Mouse (Mus musculus) hindbrain, embryonic 11.5 days (tissue): ENCODE measurements at regions not wholly inside any gene's neighbourhood (a gene's known extent, or its start where the extent isn't known, plus 50 kb on each side); places are given as distances from the start of the nearest gene placed in this dataset.
A peak's percentile ranks its signal among the peaks of the same experiment; 100 is the strongest.

Experiments used
- ATAC-seq: fragments of 200-750 bp; cut with Nextera tagmentation; 2 replicates; pipeline ENCODE4 v1.8.0; 2017; ENCODE audit warnings: mild to moderate bottlenecking, moderate TSS enrichment, moderate library complexity; ENCODE audit not compliant: low FRiP score
- DNase-seq: peaks from one replicate; pipeline ENCODE4 v3.0.0-alpha.2; 2015; ENCODE audit warnings: low spot score
- H3K27ac ChIP-seq: fragments of 300-500 bp; sonication (generic); 2 replicates; pipeline ENCODE4 v1.5.1; 2014; ENCODE audit warnings: mild to moderate bottlenecking, low read depth, low read length
- H3K27me3 ChIP-seq: fragments of 300-500 bp; sonication (generic); 2 replicates; pipeline ENCODE4 v1.6.1; 2014; ENCODE audit warnings: mild to moderate bottlenecking, low read length, moderate library complexity, mixed read lengths; ENCODE audit not compliant: control insufficient read depth, insufficient read depth
- H3K36me3 ChIP-seq: fragments of 300-500 bp; sonication (generic); 2 replicates; pipeline ENCODE4 v1.6.1; 2014; ENCODE audit warnings: mild to moderate bottlenecking, low read length, moderate library complexity, mixed read lengths; ENCODE audit not compliant: control insufficient read depth, insufficient read depth
- H3K4me1 ChIP-seq: fragments of 300-500 bp; sonication (generic); replicated peaks from 2 replicates; pipeline ENCODE4 v1.6.1; 2014; ENCODE audit warnings: low read length, mixed read lengths; ENCODE audit not compliant: control insufficient read depth, insufficient read depth
- H3K4me2 ChIP-seq: fragments of 300-500 bp; sonication (generic); replicated peaks from 2 replicates; pipeline ENCODE4 v1.6.1; 2014; ENCODE audit warnings: mild to moderate bottlenecking, low read depth, low read length
- H3K4me3 ChIP-seq: fragments of 300-500 bp; sonication (generic); 2 replicates; pipeline ENCODE4 v1.5.1; 2014; ENCODE audit warnings: low read depth, low read length
- H3K9ac ChIP-seq: fragments of 300-500 bp; sonication (generic); 2 replicates; pipeline ENCODE4 v1.6.1; 2014; ENCODE audit warnings: low read depth, low read length
- H3K9me3 ChIP-seq: fragments of 300-500 bp; sonication (generic); 2 replicates; pipeline ENCODE4 v1.6.1; 2016; ENCODE audit warnings: low read length; ENCODE audit not compliant: control insufficient read depth
- WGBS: fragments of 180-500 bp; shearing (Covaris S2); extraction: QIAGEN DNeasy Blood & Tissue Kit; methylation state at CpG from one replicate; pipeline ENCODE4 v1.1.7; 2014; 5-methylcytosine and 5-hydroxymethylcytosine counted together

DNA sequence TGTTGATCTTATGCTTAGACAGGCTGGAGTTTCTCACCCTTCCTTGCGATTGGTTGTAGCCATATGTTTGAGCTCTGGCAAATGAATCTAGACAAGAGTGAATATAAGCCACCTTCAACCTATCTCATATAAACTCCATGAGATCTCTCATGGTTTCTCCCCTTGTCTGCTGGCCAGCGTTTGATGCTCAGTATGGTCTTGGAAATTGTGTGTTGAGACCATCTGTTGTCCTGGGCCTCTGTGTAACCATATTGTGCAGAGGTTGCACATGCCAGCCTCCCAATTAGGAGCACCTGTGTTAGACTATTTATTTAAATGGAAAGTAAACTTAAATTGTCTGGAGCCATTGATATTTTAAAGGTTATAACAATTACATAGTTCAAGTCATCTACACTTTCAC is 301.5 kb upstream of the 5930422O12Rik start:
- ATAC-seq: no peak
- H3K4me3 ChIP-seq: no peak overlapping the region
- no peak overlapping the region for H3K4me2 ChIP-seq
- H3K4me1 ChIP-seq: no peaks in the 10 kb centered on the region
- no peak for DNase-seq
- no peak overlapping the region for H3K27ac ChIP-seq
- no peaks in the 10 kb centered on the region for H3K9me3 ChIP-seq
- WGBS: 90% methylated on average over 2 of the region's 2 CpGs
- H3K36me3 ChIP-seq: no peaks in the 10 kb centered on the region
- no peak overlapping the region for H3K9ac ChIP-seq
- no peaks in the 10 kb centered on the region for H3K27me3 ChIP-seq

DNA sequence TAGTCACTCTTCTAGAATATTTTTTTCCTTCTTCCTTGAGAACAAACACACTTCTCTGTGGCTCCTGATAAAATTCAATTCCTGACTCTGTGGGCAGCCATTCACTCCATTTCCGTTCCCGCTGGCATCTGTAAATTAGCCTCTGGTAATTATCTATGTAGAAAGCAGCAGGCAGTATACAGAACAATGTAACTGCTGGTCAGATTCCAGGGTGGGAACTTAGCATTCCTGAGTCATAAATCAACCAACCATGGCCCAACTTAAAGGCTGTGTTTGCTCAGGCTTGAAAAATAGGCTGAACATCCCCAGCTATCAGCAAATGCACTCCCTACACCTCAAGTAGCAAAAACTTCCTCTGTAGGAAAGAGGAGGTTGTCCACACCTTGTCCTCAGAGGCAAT is 289.6 kb upstream of the 5930422O12Rik start:
- H3K36me3 ChIP-seq: no peaks in the 10 kb centered on the region
- no peak overlapping the region for H3K4me2 ChIP-seq
- no peaks in the 10 kb centered on the region for H3K27me3 ChIP-seq
- no peaks in the 10 kb centered on the region for H3K4me1 ChIP-seq
- ATAC-seq (no peak), DNase-seq (peak; percentile 2)
- no peak overlapping the region for H3K27ac ChIP-seq
- no peaks in the 10 kb centered on the region for H3K9me3 ChIP-seq
- WGBS: 23% methylated on average over 2 of the region's 2 CpGs
- H3K9ac ChIP-seq: no peak overlapping the region
- no peak overlapping the region for H3K4me3 ChIP-seq

DNA sequence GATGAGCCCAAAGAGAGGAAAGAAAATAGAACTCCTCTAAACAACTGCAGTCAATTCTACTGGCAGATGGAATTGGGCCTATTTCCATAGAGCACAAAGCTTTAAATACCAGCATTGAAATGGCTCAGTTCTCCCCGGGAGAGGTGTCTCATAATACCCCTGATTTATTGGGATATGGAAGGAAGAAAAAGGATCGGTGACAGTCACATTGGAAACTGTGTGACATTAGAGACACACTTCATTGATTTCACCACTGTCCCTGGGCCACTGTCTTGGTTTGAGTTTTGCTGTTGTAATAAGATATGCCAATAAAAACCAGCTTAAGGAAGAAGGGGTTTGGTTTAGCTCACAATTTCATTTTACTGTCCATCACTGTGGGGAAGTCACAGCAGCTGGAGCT is 288.7 kb upstream of the 5930422O12Rik start:
- Histone ChIP-seq H3K9me3 (no peaks in the 10 kb centered on the region), H3K4me1 (no peaks in the 10 kb centered on the region), H3K27ac (no peak overlapping the region), H3K27me3 (no peaks in the 10 kb centered on the region), H3K4me3 (no peak overlapping the region), H3K4me2 (no peak overlapping the region), H3K36me3 (no peaks in the 10 kb centered on the region), H3K9ac (no peak overlapping the region)
- DNase-seq: no peak
- ATAC-seq: no peak
- 38% methylated on average over 2 of the region's 2 CpGs for WGBS

DNA sequence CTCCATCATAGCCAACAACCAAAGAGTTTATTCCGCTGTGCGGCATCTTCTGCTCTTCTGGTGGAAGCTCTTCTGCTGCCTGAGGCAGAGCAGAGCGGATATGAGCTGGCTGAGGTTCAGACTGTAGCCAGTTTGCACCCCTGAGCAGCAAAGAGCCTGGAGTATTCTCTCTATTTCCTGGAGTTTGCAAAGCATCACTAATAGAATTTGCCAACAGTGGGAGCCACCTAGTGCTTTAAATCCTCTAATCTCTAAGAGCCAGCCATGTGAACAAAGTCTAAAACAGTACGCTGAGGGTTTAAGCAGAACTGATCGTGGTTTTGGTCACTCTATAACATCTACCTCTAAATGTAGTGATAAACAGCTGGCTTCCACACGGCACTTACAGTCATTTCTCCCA is 250.9 kb upstream of the 5930422O12Rik start:
- H3K27ac ChIP-seq: no peak overlapping the region
- no peak for ATAC-seq
- H3K36me3 ChIP-seq: no peaks in the 10 kb centered on the region
- no peak for DNase-seq
- 95% methylated on average over 6 of the region's 6 CpGs for WGBS
- H3K4me1 ChIP-seq: no peaks in the 10 kb centered on the region
- no peak overlapping the region for H3K4me2 ChIP-seq
- no peak overlapping the region for H3K9ac ChIP-seq
- no peak overlapping the region for H3K4me3 ChIP-seq
- no peaks in the 10 kb centered on the region for H3K9me3 ChIP-seq
- H3K27me3 ChIP-seq: no peaks in the 10 kb centered on the region

DNA sequence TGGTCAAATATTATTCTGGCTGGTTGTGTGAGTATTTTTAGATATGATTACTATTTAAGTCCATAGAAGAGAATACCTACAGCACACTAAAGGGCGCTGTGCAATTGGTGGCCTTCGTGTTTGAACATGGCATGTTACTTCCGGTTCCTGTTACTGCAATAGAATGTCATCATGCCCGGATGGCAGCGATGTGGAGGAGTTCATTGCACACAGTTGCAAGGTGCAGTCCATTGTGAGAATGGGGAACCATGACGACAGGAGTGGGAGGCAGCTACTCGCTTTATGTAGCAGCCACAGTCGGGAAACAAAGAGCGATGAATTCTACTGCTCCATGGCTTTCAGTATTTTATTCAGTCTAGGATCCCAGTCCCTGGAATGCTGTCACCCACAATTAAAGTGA is 245.5 kb upstream of the 5930422O12Rik start:
- Histone ChIP-seq H3K27ac (no peak overlapping the region), H3K27me3 (no peaks in the 10 kb centered on the region), H3K9me3 (no peaks in the 10 kb centered on the region), H3K4me2 (no peak overlapping the region), H3K9ac (no peak overlapping the region), H3K36me3 (no peaks in the 10 kb centered on the region), H3K4me3 (no peak overlapping the region), H3K4me1 (no peaks in the 10 kb centered on the region)
- 80% methylated on average over 9 of the region's 9 CpGs for WGBS
- DNase-seq (no peak), ATAC-seq (no peak)
